Mouse (Mus musculus): ENCODE measurements around the gene Bhlhe41. TPM values are rescaled to one million over a fixed set of nuclear protein-coding genes. Genes with fewer than 3 reads are reported as not detected.

Gene Bhlhe41
- 0.22 and 0.24 TPM in 2 replicates for polyA plus RNA-seq (2015; fragmentation: Nextera tagmentation; extraction: Ambion mirVana)

DNA sequence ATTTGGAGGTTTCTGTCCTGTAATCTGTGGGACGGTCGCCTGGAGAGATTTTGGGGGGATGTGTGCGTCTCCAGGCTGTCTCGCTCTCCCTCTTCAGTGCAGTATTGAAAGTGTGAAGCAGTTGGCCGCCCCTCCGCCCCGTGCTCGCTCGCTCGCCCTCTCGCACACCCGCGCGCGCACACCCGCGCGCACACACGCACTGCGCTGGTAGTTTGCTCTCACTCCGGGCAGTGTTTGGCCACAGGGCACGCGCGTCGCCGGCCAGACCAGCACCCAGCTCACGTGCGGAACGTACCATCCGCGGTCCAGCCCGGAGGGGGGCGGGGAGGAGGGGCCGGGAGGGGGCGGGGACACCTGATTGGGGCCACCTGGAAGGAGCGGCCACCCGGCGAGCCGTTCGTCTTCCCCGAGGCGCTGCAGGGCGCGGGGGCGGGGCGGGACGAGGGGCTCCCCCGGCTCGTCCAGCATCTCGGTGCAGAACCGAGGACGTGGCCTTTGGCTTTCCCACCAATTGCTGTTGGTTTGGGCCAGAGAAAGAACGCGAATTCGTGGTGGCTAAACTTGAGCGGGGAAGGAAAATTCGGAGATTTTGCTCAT, at the start of gene Bhlhe41:
TSS of gene Bhlhe41 (minus strand) at position 270 of the 597 bp plus-strand sequence.
- WGBS (ENCODE audit: insufficient replicate concordance), result under 1% methylated on average over 50 of the region's 57 CpGs
- Histone ChIP-seq H3K27me3 (ENCODE audit: insufficient read depth, low read length) (peaks cover 57% of the 10 kb centered on the region), H3K9ac (replicated peaks) (0 out of 2 replicates have a peak within 1 kb of the TSS, but pooled peaks have one; percentile 26), H3K4me2 (ENCODE audit: low read depth, low read length) (peak within 1 kb of the TSS; percentile 86), H3K4me1 (ENCODE audit: insufficient read depth) (peaks cover 16% of the 10 kb centered on the region), H3K27ac (ENCODE audit: low read depth) (no peak within 1 kb of the TSS), H3K4me3 (ENCODE audit: low read depth, low read length) (peak within 1 kb of the TSS; percentile 52), H3K36me3 (replicated peaks; ENCODE audit: insufficient read depth, low read length) (no peaks in the 10 kb centered on the region), H3K9me3 (ENCODE audit: low read length) (no peaks in the 10 kb centered on the region)
- DNase-seq, result peak; percentile 64
- ATAC-seq, result peak; percentile 69
- TF ChIP-seq EP300 (IDR thresholded peaks at IDR 0.05; ENCODE audit: low read depth), result no peak
- TF ChIP-seq CTCF (IDR thresholded peaks at IDR 0.05; ENCODE audit: low read depth), result no peak

GRCm38 (mm10) chr6:145912232-145912631, 46.9 kb upstream of the Bhlhe41 start:
- Histone ChIP-seq H3K27ac (ENCODE audit: low read depth) (no peak overlapping the region), H3K4me2 (ENCODE audit: low read depth, low read length) (no peak overlapping the region), H3K36me3 (replicated peaks; ENCODE audit: insufficient read depth, low read length) (no peaks in the 10 kb centered on the region), H3K27me3 (ENCODE audit: insufficient read depth, low read length) (no peaks in the 10 kb centered on the region), H3K9ac (replicated peaks) (no peak overlapping the region), H3K4me1 (ENCODE audit: insufficient read depth) (no peaks in the 10 kb centered on the region), H3K9me3 (ENCODE audit: low read length) (no peaks in the 10 kb centered on the region), H3K4me3 (ENCODE audit: low read depth, low read length) (no peak overlapping the region)
- no peak for ATAC-seq
- TF ChIP-seq EP300 (IDR thresholded peaks at IDR 0.05; ENCODE audit: low read depth) (no peak), CTCF (IDR thresholded peaks at IDR 0.05; ENCODE audit: low read depth) (no peak)
- no peak for DNase-seq

GRCm38 (mm10) chr6:145910469-145911426, 45.4 kb upstream of the Bhlhe41 start:
- no peaks in the 10 kb centered on the region for H3K4me1 ChIP-seq (ENCODE audit: insufficient read depth)
- no peaks in the 10 kb centered on the region for H3K36me3 ChIP-seq (replicated peaks; ENCODE audit: insufficient read depth, low read length)
- no peaks in the 10 kb centered on the region for H3K9me3 ChIP-seq (ENCODE audit: low read length)
- H3K27ac ChIP-seq (ENCODE audit: low read depth), result no peak overlapping the region
- no peaks in the 10 kb centered on the region for H3K27me3 ChIP-seq (ENCODE audit: insufficient read depth, low read length)
- no peak overlapping the region for H3K4me3 ChIP-seq (ENCODE audit: low read depth, low read length)
- no peak for DNase-seq
- ATAC-seq, result no peak
- H3K4me2 ChIP-seq (ENCODE audit: low read depth, low read length), result no peak overlapping the region
- TF ChIP-seq CTCF (IDR thresholded peaks at IDR 0.05; ENCODE audit: low read depth), result no peak
- no peak for TF ChIP-seq EP300 (IDR thresholded peaks at IDR 0.05; ENCODE audit: low read depth)
- no peak overlapping the region for H3K9ac ChIP-seq (replicated peaks)
- WGBS (ENCODE audit: insufficient replicate concordance), result 73% methylated on average over 3 of the region's 3 CpGs

DNA sequence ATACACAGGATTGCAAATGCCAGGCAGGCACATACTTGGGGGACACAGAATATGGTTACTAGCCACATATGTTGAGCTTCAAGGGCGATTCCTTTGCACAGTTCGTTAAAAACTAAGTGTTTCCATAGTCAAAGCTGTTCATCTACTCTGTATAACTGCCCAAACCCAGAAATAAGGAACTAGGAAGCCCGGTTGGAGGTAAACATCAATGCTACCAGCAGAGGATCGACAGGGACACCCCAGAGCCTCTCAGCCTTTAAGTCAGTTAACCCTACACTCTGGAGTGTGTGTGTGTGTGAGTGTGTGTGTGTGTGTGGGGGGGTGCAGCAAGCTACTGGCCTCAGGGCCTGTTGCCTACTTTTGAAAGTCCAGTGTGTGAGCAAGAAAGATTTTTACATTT, 44.6 kb upstream of the Bhlhe41 start:
- ATAC-seq, result no peak
- H3K9ac ChIP-seq (replicated peaks), result no peak overlapping the region
- H3K27me3 ChIP-seq (ENCODE audit: insufficient read depth, low read length), result no peaks in the 10 kb centered on the region
- TF ChIP-seq CTCF (IDR thresholded peaks at IDR 0.05; ENCODE audit: low read depth), result no peak
- no peak for TF ChIP-seq EP300 (IDR thresholded peaks at IDR 0.05; ENCODE audit: low read depth)
- H3K4me1 ChIP-seq (ENCODE audit: insufficient read depth), result no peaks in the 10 kb centered on the region
- no peak overlapping the region for H3K4me2 ChIP-seq (ENCODE audit: low read depth, low read length)
- no peaks in the 10 kb centered on the region for H3K36me3 ChIP-seq (replicated peaks; ENCODE audit: insufficient read depth, low read length)
- WGBS (ENCODE audit: insufficient replicate concordance), result 37% methylated on average over 4 of the region's 4 CpGs
- DNase-seq, result no peak
- H3K27ac ChIP-seq (ENCODE audit: low read depth), result no peak overlapping the region
- H3K9me3 ChIP-seq (ENCODE audit: low read length), result no peaks in the 10 kb centered on the region
- no peak overlapping the region for H3K4me3 ChIP-seq (ENCODE audit: low read depth, low read length)

- TF ChIP-seq CTCF (IDR thresholded peaks at IDR 0.05; ENCODE audit: low read depth) (no peak), EP300 (IDR thresholded peaks at IDR 0.05; ENCODE audit: low read depth) (no peak)
- Histone ChIP-seq H3K9ac (replicated peaks) (no peak overlapping the region), H3K4me1 (ENCODE audit: insufficient read depth) (no peaks in the 10 kb centered on the region), H3K4me3 (ENCODE audit: low read depth, low read length) (no peak overlapping the region), H3K27me3 (ENCODE audit: insufficient read depth, low read length) (no peaks in the 10 kb centered on the region), H3K4me2 (ENCODE audit: low read depth, low read length) (no peak overlapping the region), H3K9me3 (ENCODE audit: low read length) (no peaks in the 10 kb centered on the region), H3K36me3 (replicated peaks; ENCODE audit: insufficient read depth, low read length) (no peaks in the 10 kb centered on the region), H3K27ac (ENCODE audit: low read depth) (no peak overlapping the region)
- 61% methylated on average over 7 of the region's 7 CpGs for WGBS (ENCODE audit: insufficient replicate concordance)
- ATAC-seq, result no peak
- no peak for DNase-seq
Observed at GRCm38 (mm10) chr6:145906096-145906890, 40.9 kb upstream of the Bhlhe41 start.

GRCm38 (mm10) chr6:145904616-145905015, 39.3 kb upstream of the Bhlhe41 start:
- TF ChIP-seq EP300 (IDR thresholded peaks at IDR 0.05; ENCODE audit: low read depth) (no peak), CTCF (IDR thresholded peaks at IDR 0.05; ENCODE audit: low read depth) (no peak)
- no peak for ATAC-seq
- no peaks in the 10 kb centered on the region for H3K4me1 ChIP-seq (ENCODE audit: insufficient read depth)
- no peak overlapping the region for H3K9ac ChIP-seq (replicated peaks)
- no peaks in the 10 kb centered on the region for H3K27me3 ChIP-seq (ENCODE audit: insufficient read depth, low read length)
- H3K27ac ChIP-seq (ENCODE audit: low read depth), result no peak overlapping the region
- 69% methylated on average over 5 of the region's 5 CpGs for WGBS (ENCODE audit: insufficient replicate concordance)
- H3K36me3 ChIP-seq (replicated peaks; ENCODE audit: insufficient read depth, low read length), result no peaks in the 10 kb centered on the region
- no peak overlapping the region for H3K4me3 ChIP-seq (ENCODE audit: low read depth, low read length)
- no peak for DNase-seq
- no peaks in the 10 kb centered on the region for H3K9me3 ChIP-seq (ENCODE audit: low read length)
- H3K4me2 ChIP-seq (ENCODE audit: low read depth, low read length), result no peak overlapping the region

Data from liver, postnatal 0 days (tissue).